Mouse (Mus musculus) liver, postnatal 0 days (tissue): Measurements from ENCODE around the gene Timm23. TPM values are rescaled to one million over a fixed set of nuclear protein-coding genes. Genes with fewer than 3 reads are reported as not detected.

ENCODE experiments used
- ATAC-seq: fragments of 200-750 bp; cut with Nextera tagmentation; 2 replicates; pipeline ENCODE4 v1.8.0; 2017; ENCODE audit warnings: mild to moderate bottlenecking, moderate library complexity
- DNase-seq: peaks from one replicate; pipeline ENCODE4 v3.0.0-alpha.2; 2016
- H3K27ac ChIP-seq: fragments of 300-500 bp; sonication (generic); 2 replicates; pipeline ENCODE4 v1.5.1; 2014; ENCODE audit warnings: antibody characterized with exemption, moderate library complexity, mild to moderate bottlenecking, low read depth
- H3K27me3 ChIP-seq: fragments of 300-500 bp; sonication (generic); 2 replicates; pipeline ENCODE4 v1.6.1; 2014; ENCODE audit warnings: low read length, control low read depth, mixed read lengths; ENCODE audit not compliant: insufficient read depth
- H3K36me3 ChIP-seq: fragments of 300-500 bp; sonication (generic); replicated peaks from 2 replicates; pipeline ENCODE4 v1.6.1; 2014; ENCODE audit warnings: mild to moderate bottlenecking, control low read depth, low read length, moderate library complexity, mixed read lengths; ENCODE audit not compliant: insufficient read depth
- H3K4me1 ChIP-seq: fragments of 300-500 bp; sonication (generic); 2 replicates; pipeline ENCODE4 v1.6.1; 2014; ENCODE audit warnings: antibody characterized with exemption, mild to moderate bottlenecking, control low read depth; ENCODE audit not compliant: insufficient read depth
- H3K4me2 ChIP-seq: fragments of 300-500 bp; sonication (generic); 2 replicates; pipeline ENCODE4 v1.6.1; 2014; ENCODE audit warnings: low read depth, mild to moderate bottlenecking, low read length, moderate library complexity, mixed read lengths
- H3K4me3 ChIP-seq: fragments of 300-500 bp; sonication (generic); 2 replicates; pipeline ENCODE4 v1.5.1; 2014; ENCODE audit warnings: low read depth, low read length
- H3K9ac ChIP-seq: fragments of 300-500 bp; sonication (generic); replicated peaks from 2 replicates; pipeline ENCODE4 v1.6.1; 2014; ENCODE audit warnings: mild to moderate bottlenecking, moderate library complexity
- H3K9me3 ChIP-seq: fragments of 300-500 bp; sonication (generic); 2 replicates; pipeline ENCODE4 v1.6.1; 2016; ENCODE audit warnings: mild to moderate bottlenecking, control low read depth, low read length, mixed read lengths
- CTCF ChIP-seq: sonication (generic); IDR thresholded peaks from 2 replicates; pipeline ENCODE4 v1.5.1; 2016; ENCODE audit warnings: antibody characterized with exemption, low read depth
- EP300 ChIP-seq: IDR thresholded peaks from 2 replicates; pipeline ENCODE4 v1.6.1; 2016; ENCODE audit warnings: antibody characterized with exemption, low read depth, mild to moderate bottlenecking
- WGBS: fragments of 180-500 bp; shearing (Covaris S2); extraction: QIAGEN DNeasy Blood & Tissue Kit; methylation state at CpG from one replicate; pipeline ENCODE4 v1.1.7; 2014; ENCODE audit not compliant: insufficient replicate concordance; 5-methylcytosine and 5-hydroxymethylcytosine counted together
- polyA plus RNA-seq: library from polyadenylated mRNA; unstranded; fragments of >200 nt; fragmentation: Nextera tagmentation; extraction: Ambion mirVana; gene quantifications from 2 replicates; pipeline ENCODE4 v1.2.1, GENCODE M21; 2015

Gene Timm23
- polyA plus RNA-seq, 1 experiment from 2014 or later = 211 TPM

DNA sequence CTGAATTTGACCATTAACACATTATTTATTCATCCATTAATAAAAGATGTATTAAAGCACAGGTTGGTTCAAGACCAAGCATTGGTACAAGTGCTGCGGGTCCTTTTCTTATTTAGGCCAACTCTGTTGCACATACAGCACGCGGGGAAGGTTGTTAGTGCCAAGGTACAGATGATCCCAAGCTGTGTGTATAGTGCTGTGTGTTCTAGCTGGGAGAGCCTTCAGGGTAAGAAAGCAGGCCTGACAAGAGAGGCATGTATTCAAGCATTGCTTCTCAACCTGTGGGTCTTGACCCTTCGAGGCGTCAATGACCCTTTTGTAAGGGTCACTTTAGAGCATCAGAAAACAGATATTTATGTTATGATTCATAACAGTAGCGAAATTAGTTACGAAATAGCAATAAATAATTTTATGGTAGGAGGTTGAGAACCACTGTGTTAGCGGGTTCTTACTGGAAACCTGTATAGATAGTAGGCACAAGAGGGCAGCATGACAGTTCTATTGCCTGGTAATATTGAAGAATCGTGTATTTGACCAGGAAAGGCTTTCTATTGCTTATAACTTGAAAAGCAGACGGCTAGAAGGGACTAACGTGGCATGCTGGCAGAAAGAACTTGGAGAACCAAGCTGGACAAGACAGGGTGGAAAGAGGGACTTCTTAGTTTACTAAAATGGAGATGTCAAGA is 38.4 kb downstream of the Timm23 start:
- peak overlapping the region; percentile 93 for H3K27ac ChIP-seq
- 0 out of 2 replicates have a peak, but pooled peaks cover 3% of the 10 kb centered on the region for H3K36me3 ChIP-seq
- H3K4me2 ChIP-seq = peak overlapping the region; percentile 79
- no peak for ATAC-seq
- H3K9me3 ChIP-seq = no peaks in the 10 kb centered on the region
- 78% methylated on average over 11 of the region's 11 CpGs for WGBS
- H3K27me3 ChIP-seq = no peaks in the 10 kb centered on the region
- H3K4me3 ChIP-seq = no peak overlapping the region
- DNase-seq = no peak
- peaks cover 50% of the 10 kb centered on the region for H3K4me1 ChIP-seq
- no peak for TF ChIP-seq EP300
- TF ChIP-seq CTCF = 0 out of 2 replicates have a peak, but pooled peaks have one; percentile 27
- 0 out of 2 replicates have a peak overlapping the region, but pooled peaks have one; percentile 21 for H3K9ac ChIP-seq

DNA sequence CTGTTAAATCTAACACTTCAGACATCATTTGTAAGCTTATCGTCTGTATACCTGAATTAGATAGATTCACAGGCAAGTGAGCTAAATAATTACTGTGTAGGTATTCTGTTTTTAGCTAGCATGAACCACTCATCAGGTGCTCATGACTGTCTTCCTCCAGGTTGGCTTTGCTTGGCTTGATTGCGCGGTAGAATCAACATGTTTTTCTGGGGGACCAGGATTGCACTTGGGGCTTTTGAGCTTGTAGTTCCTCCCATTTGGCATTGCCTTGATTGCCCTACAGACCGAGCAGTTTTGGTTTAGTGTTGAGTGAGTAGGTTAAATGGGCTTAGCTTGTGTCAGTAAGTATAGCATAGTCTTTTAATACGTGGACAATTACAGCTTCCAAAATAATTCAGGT is 39.5 kb downstream of the Timm23 start:
- Histone ChIP-seq H3K9ac (peak overlapping the region; percentile 99; the same call in 1 of the 2 replicates), H3K9me3 (no peaks in the 10 kb centered on the region), H3K4me2 (peak overlapping the region; percentile 79), H3K36me3 (0 out of 2 replicates have a peak, but pooled peaks cover 3% of the 10 kb centered on the region), H3K27me3 (no peaks in the 10 kb centered on the region), H3K4me1 (peaks cover 49% of the 10 kb centered on the region), H3K4me3 (peak overlapping the region; percentile 89), H3K27ac (peak overlapping the region; percentile 99; the same call in 1 of the 2 replicates)
- TF ChIP-seq EP300 (no peak), CTCF (no peak)
- DNase-seq (no peak), ATAC-seq (no peak)
- 84% methylated on average over 5 of the region's 5 CpGs for WGBS

GRCm38 (mm10) chr14:32161090-32161885 is 40.4 kb downstream of the Timm23 start:
- H3K4me3 ChIP-seq = peak overlapping the region; percentile 89
- no peaks in the 10 kb centered on the region for H3K27me3 ChIP-seq
- peak overlapping the region; percentile 79 for H3K4me2 ChIP-seq
- H3K9ac ChIP-seq = peak overlapping the region; percentile 99
- ATAC-seq (peak; percentile 12; the same call in 1 of the 2 replicates), DNase-seq (peak; percentile 47)
- 55% methylated on average over 12 of the region's 12 CpGs for WGBS
- no peaks in the 10 kb centered on the region for H3K9me3 ChIP-seq
- TF ChIP-seq EP300 (peak; percentile 75), CTCF (no peak)
- peaks cover 49% of the 10 kb centered on the region for H3K4me1 ChIP-seq
- 0 out of 2 replicates have a peak, but pooled peaks cover 3% of the 10 kb centered on the region for H3K36me3 ChIP-seq
- peak overlapping the region; percentile 99 for H3K27ac ChIP-seq

DNA sequence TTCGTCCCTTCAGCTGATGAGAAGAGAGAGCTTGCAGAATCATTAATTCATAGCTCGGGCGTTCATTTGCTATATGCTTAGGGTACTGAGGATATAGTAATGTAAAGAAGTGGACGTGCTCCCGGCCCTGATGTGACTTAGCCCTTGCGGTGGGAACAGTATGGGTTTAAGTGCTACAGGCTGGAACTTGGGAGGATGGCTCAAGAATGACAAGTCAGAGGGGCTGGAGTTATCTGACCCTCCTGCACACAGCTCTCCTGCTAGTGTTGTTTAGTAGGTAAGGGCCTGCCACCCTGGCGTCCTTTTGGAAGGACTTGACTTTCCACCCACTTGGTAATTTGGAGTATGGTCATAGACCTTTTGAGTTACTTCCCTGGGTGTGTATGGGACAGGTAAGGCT is 41.1 kb downstream of the Timm23 start:
- peaks cover 49% of the 10 kb centered on the region for H3K4me1 ChIP-seq
- whole genome bisulfite sequencing = 14% methylated on average over 7 of the region's 7 CpGs
- H3K36me3 ChIP-seq = 0 out of 2 replicates have a peak, but pooled peaks cover 3% of the 10 kb centered on the region
- DNase-seq (no peak), ATAC-seq (no peak)
- peak overlapping the region; percentile 99 for H3K9ac ChIP-seq
- H3K27me3 ChIP-seq = no peaks in the 10 kb centered on the region
- H3K4me3 ChIP-seq = peak overlapping the region; percentile 89
- no peaks in the 10 kb centered on the region for H3K9me3 ChIP-seq
- TF ChIP-seq CTCF (no peak), EP300 (no peak)
- peak overlapping the region; percentile 79 for H3K4me2 ChIP-seq
- peak overlapping the region; percentile 99 for H3K27ac ChIP-seq

- peak; percentile 99 for DNase-seq
- peak; percentile 95 for ATAC-seq
- Histone ChIP-seq H3K4me2 (peak within 1 kb of the TSS; percentile 79), H3K9me3 (no peaks in the 10 kb centered on the region), H3K9ac (peak within 1 kb of the TSS; percentile 99), H3K27me3 (no peaks in the 10 kb centered on the region), H3K4me3 (peak within 1 kb of the TSS; percentile 89), H3K36me3 (0 out of 2 replicates have a peak, but pooled peaks cover 3% of the 10 kb centered on the region), H3K27ac (peak within 1 kb of the TSS; percentile 99), H3K4me1 (peaks cover 44% of the 10 kb centered on the region)
- TF ChIP-seq CTCF (peak; percentile 0; the same call in 1 of the 2 replicates), EP300 (peak; percentile 80)
- WGBS = under 1% methylated on average over 39 of the region's 40 CpGs
These were observed 41.9 kb downstream of the Timm23 start, which contains the start of gene Ncoa4 for GRCm38 (mm10) chr14:32159690-32160246. Ncoa4 (plus strand) TSS chr14:32159865.
